Mouse (Mus musculus) cerebellum, adult 2 months (tissue): ENCODE data around the gene Ppm1h.

ENCODE experiments used
- CTCF ChIP-seq: fragments of 200-500 bp; IDR thresholded peaks from 2 replicates; pipeline ENCODE4 v1.5.1; 2011; ENCODE audit warnings: low read depth, mild to moderate bottlenecking, control low read depth, low read length, moderate library complexity, borderline replicate concordance; ENCODE audit not compliant: insufficient read depth
- POLR2A ChIP-seq: fragments of 200-500 bp; IDR thresholded peaks from 2 replicates; pipeline ENCODE4 v1.6.1; 2011; ENCODE audit warnings: low read length, control low read depth, borderline replicate concordance; ENCODE audit not compliant: insufficient read depth

- no peak for TF ChIP-seq CTCF
- TF ChIP-seq POLR2A = no peak
Measured at GRCm38 (mm10) chr10:122748361-122748951, 69.9 kb downstream of the Ppm1h start.
